Mouse (Mus musculus): ENCODE data around the gene Ptprcap. TPM values are rescaled to one million over a fixed set of nuclear protein-coding genes. Genes with fewer than 3 reads are reported as not detected.

Gene Ptprcap
- total and polyA plus RNA-seq, 3 experiments: 67.9 to 75.7 TPM; not detected in 1

GRCm38 (mm10) chr19:4146366-4147021 lies 6.9 kb upstream of the Ptprcap start:
- Histone ChIP-seq H3K4me3 (ENCODE audit: control insufficient read depth in 1 of 2, insufficient read depth in 1 of 2, low read depth in 2 of 2, low read length in 2 of 2) (no peak overlapping the region), H3K9ac (ENCODE audit: control insufficient read depth, low read depth, low read length, poor library complexity, severe bottlenecking) (no peak overlapping the region), H3K27me3 (ENCODE audit: control insufficient read depth in 1 of 2, insufficient read depth in 2 of 2, low read length in 2 of 2) (no peaks in the 10 kb centered on the region), H3K9me3 (replicated peaks; ENCODE audit: insufficient read depth, low read length) (no peaks in the 10 kb centered on the region), H3K36me3 (ENCODE audit: control insufficient read depth in 1 of 2, insufficient read depth in 2 of 2, low read length in 2 of 2) (peaks cover 0 to 3% of the 10 kb centered on the region in 2 experiments; a peak in 1 of 4 replicates), H3K79me2 (ENCODE audit: control insufficient read depth, insufficient read depth, low read length, poor library complexity) (peaks cover 9% of the 10 kb centered on the region), H3K4me1 (ENCODE audit: control insufficient read depth in 1 of 2, insufficient read depth in 2 of 2, low read length in 2 of 2) (peaks cover 5 to 14% of the 10 kb centered on the region in 2 experiments; a peak in 3 of 4 replicates), H3K27ac (ENCODE audit: control insufficient read depth, low read depth, low read length) (no peak overlapping the region)
- no peak for DNase-seq (ENCODE audit: low read depth, low spot score)
- TF ChIP-seq TBP (IDR thresholded peaks at IDR 0.05; ENCODE audit: low read depth, low read length) (no peak), BHLHE40 (IDR thresholded peaks at IDR 0.05; ENCODE audit: borderline replicate concordance, low read depth, low read length) (no peak), NELFE (IDR thresholded peaks at IDR 0.05; ENCODE audit: low read depth, low read length) (no peak), KAT2A (conservative IDR thresholded peaks at IDR 0.05; ENCODE audit: low read depth, low read length) (no peak), GABPA (IDR thresholded peaks at IDR 0.05; ENCODE audit: low read depth, low read length) (no peak), ZKSCAN1 (IDR thresholded peaks at IDR 0.05; ENCODE audit: low read depth, low read length) (no peak), E2F4 (IDR thresholded peaks at IDR 0.05; ENCODE audit: borderline replicate concordance, low read depth, low read length) (no peak), NRF1 (IDR thresholded peaks at IDR 0.05; ENCODE audit: insufficient read depth, low read depth, low read length, poor library complexity, severe bottlenecking) (no peak), UBTF (IDR thresholded peaks at IDR 0.05; ENCODE audit: borderline replicate concordance, insufficient read depth, low read depth, low read length) (no peak), MAZ (IDR thresholded peaks at IDR 0.05; ENCODE audit: low read depth, low read length) (no peak), ELF1 (IDR thresholded peaks at IDR 0.05; ENCODE audit: low read depth, low read length) (no peak), MAFK (IDR thresholded peaks at IDR 0.05; ENCODE audit: borderline replicate concordance, low read depth, low read length) (no peak), ZC3H11A (IDR thresholded peaks at IDR 0.05; ENCODE audit: low read depth, low read length) (no peak), SIN3A (IDR thresholded peaks at IDR 0.05; ENCODE audit: low read length) (no peak)

GRCm38 (mm10) chr19:4147022-4147405 lies 6.4 kb upstream of the Ptprcap start:
- Histone ChIP-seq H3K9ac (ENCODE audit: control insufficient read depth, low read depth, low read length, poor library complexity, severe bottlenecking) (no peak overlapping the region), H3K27me3 (ENCODE audit: control insufficient read depth in 1 of 2, insufficient read depth in 2 of 2, low read length in 2 of 2) (no peaks in the 10 kb centered on the region), H3K36me3 (ENCODE audit: control insufficient read depth in 1 of 2, insufficient read depth in 2 of 2, low read length in 2 of 2) (peaks cover 0 to 3% of the 10 kb centered on the region in 2 experiments; a peak in 1 of 4 replicates), H3K4me1 (ENCODE audit: control insufficient read depth in 1 of 2, insufficient read depth in 2 of 2, low read length in 2 of 2) (peaks cover 5 to 14% of the 10 kb centered on the region in 2 experiments; a peak in 3 of 4 replicates), H3K9me3 (replicated peaks; ENCODE audit: insufficient read depth, low read length) (no peaks in the 10 kb centered on the region), H3K79me2 (ENCODE audit: control insufficient read depth, insufficient read depth, low read length, poor library complexity) (peaks cover 9% of the 10 kb centered on the region), H3K4me3 (ENCODE audit: control insufficient read depth in 1 of 2, insufficient read depth in 1 of 2, low read depth in 2 of 2, low read length in 2 of 2) (no peak overlapping the region), H3K27ac (ENCODE audit: control insufficient read depth, low read depth, low read length) (no peak overlapping the region)
- no peak for TF ChIP-seq TAL1 (IDR thresholded peaks at IDR 0.05; ENCODE audit: low read length)
- TF ChIP-seq USF1 (IDR thresholded peaks at IDR 0.05; ENCODE audit: low read depth, low read length): no peak
- no peak for TF ChIP-seq MXI1 (IDR thresholded peaks at IDR 0.05; ENCODE audit: low read depth, low read length)
- no peak for TF ChIP-seq ELF1 (IDR thresholded peaks at IDR 0.05; ENCODE audit: low read depth, low read length)
- TF ChIP-seq MAFK (IDR thresholded peaks at IDR 0.05; ENCODE audit: borderline replicate concordance, low read depth, low read length): no peak
- DNase-seq (ENCODE audit: low read depth, low spot score): no peak

Measured in MEL (cell line).